ENCODE assay signal across 15 mouse cellular contexts in the genomic region with DNA sequence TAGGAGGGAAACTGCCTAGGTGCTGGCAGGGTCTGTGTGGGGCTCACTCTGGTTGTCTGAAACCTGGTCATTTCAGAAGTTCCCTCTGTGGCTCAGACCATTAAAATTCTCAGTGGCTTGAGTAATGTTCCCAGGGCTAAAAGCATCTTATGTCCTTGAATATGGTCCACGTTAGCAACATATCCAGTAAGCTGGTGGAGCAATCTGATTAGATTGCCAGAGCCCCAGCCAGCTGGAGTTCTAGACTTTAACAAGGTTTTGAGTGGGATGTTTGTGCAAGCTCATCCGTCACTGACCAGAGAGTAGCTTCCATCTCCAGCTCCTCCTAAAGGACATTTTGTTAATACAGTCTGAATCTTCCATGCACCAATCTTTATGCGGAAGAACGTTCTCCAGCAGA.
DNase-seq lines count a peak whose midpoint lies in the region; ATAC-seq lines count a peak whose summit lies in the region.
"Had no signal": no experiment of that assay in that cellular context is flagged by ENCODE, and none has a peak within 500 bp of the region (broad histone marks: within the 10 kb centered on the region; RNA-seq: fewer than 3 reads in every experiment).

No protein-coding gene starts in this region.

- H3K4me1 ChIP-seq in heart, embryonic 15.5 days (replicated peaks): peaks cover 87% of the 10 kb centered on the region
- peaks cover 63% of the 10 kb centered on the region for H3K4me1 ChIP-seq in heart, embryonic 11.5 days (ENCODE audit: control insufficient read depth, insufficient read depth, low read length)
- peaks cover 63% of the 10 kb centered on the region for H3K4me1 ChIP-seq in lung, embryonic 15.5 days
- H3K4me1 ChIP-seq in brown adipose tissue, adult 24 weeks (ENCODE audit: control insufficient read depth, insufficient read depth, insufficient read length, low read length): peaks cover 84% of the 10 kb centered on the region
- H3K4me1 ChIP-seq in intestine, embryonic 16.5 days (ENCODE audit: control insufficient read depth, insufficient read depth, low read length): peaks cover 18% of the 10 kb centered on the region; the same call in 1 of the 2 replicates

- no peak overlapping the region for H3K9ac ChIP-seq in heart, embryonic 15.5 days
- H3K9ac ChIP-seq in heart, embryonic 11.5 days (ENCODE audit: low read depth, low read length): no peak overlapping the region
- H3K9ac ChIP-seq in lung, embryonic 15.5 days: no peak overlapping the region
- H3K9ac ChIP-seq in intestine, embryonic 16.5 days (ENCODE audit: low read depth, low read length): no peak overlapping the region
- H3K9ac ChIP-seq: neural tube, embryonic 12.5 days had no signal

- H3K36me3 ChIP-seq in heart, embryonic 15.5 days: no peaks in the 10 kb centered on the region
- no peaks in the 10 kb centered on the region for H3K36me3 ChIP-seq in heart, embryonic 11.5 days (ENCODE audit: control insufficient read depth, insufficient read depth, low read length)
- no peaks in the 10 kb centered on the region for H3K36me3 ChIP-seq in lung, embryonic 15.5 days
- no peaks in the 10 kb centered on the region for H3K36me3 ChIP-seq in intestine, embryonic 16.5 days (ENCODE audit: control insufficient read depth, insufficient read depth, low read length)
- H3K36me3 ChIP-seq: forebrain, embryonic 10.5 days; neural tube, embryonic 12.5 days had no signal

- DNase-seq in lung, postnatal 25 days (ENCODE audit: low spot score): no peak
- DNase-seq in spleen, postnatal 4 days (ENCODE audit: low spot score in 2 of 2): no peak
- DNase-seq: cerebellum, adult 9-10 months; embryo, embryonic 11 days; kidney, adult 8-10 months; lung, postnatal 14 days; midbrain, embryonic 14.5 days; thymus, adult 18-20 months had no signal

- no peak for ATAC-seq in heart, embryonic 15.5 days (replicated peaks; ENCODE audit: insufficient number of reproducible peaks, insufficient read depth, low FRiP score, low read depth)
- ATAC-seq in heart, embryonic 11.5 days (replicated peaks; ENCODE audit: insufficient number of reproducible peaks, low FRiP score, low TSS enrichment): no peak
- no peak for ATAC-seq in lung, embryonic 15.5 days (ENCODE audit: borderline replicate concordance, extremely low read depth, low FRiP score, low TSS enrichment)
- no peak for ATAC-seq in intestine, embryonic 16.5 days

- 67% methylated on average over 4 of the region's 4 CpGs for WGBS in heart, embryonic 15.5 days
- 62% methylated on average over 4 of the region's 4 CpGs for WGBS in heart, embryonic 11.5 days (ENCODE audit: insufficient replicate concordance)
- WGBS in lung, embryonic 15.5 days: 69% methylated on average over 4 of the region's 4 CpGs
- WGBS in intestine, embryonic 16.5 days: 64% methylated on average over 4 of the region's 4 CpGs

- no peaks in the 10 kb centered on the region for H3K9me3 ChIP-seq in heart, embryonic 15.5 days (replicated peaks)
- H3K9me3 ChIP-seq in heart, embryonic 11.5 days (replicated peaks; ENCODE audit: control insufficient read depth, low read length): no peaks in the 10 kb centered on the region
- H3K9me3 ChIP-seq in lung, embryonic 15.5 days: no peaks in the 10 kb centered on the region
- H3K9me3 ChIP-seq in intestine, embryonic 16.5 days (ENCODE audit: control insufficient read depth, low read length): no peaks in the 10 kb centered on the region
- H3K9me3 ChIP-seq: forebrain, embryonic 10.5 days; neural tube, embryonic 12.5 days had no signal

- no peak overlapping the region for H3K4me3 ChIP-seq in heart, embryonic 15.5 days
- H3K4me3 ChIP-seq in heart, embryonic 11.5 days (ENCODE audit: low read depth, low read length): no peak overlapping the region
- no peak overlapping the region for H3K4me3 ChIP-seq in lung, embryonic 15.5 days
- no peak overlapping the region for H3K4me3 ChIP-seq in brown adipose tissue, adult 24 weeks (ENCODE audit: insufficient read depth, low read depth, low read length)
- H3K4me3 ChIP-seq in intestine, embryonic 16.5 days (ENCODE audit: low read length): no peak overlapping the region
- H3K4me3 ChIP-seq: forebrain, embryonic 10.5 days; neural tube, embryonic 12.5 days had no signal

- H3K27ac ChIP-seq in heart, embryonic 15.5 days: peak overlapping the region; percentile 61
- H3K27ac ChIP-seq in heart, embryonic 11.5 days (ENCODE audit: low read depth, low read length): no peak overlapping the region
- peak overlapping the region; percentile 45; the same call in 1 of the 2 replicates for H3K27ac ChIP-seq in lung, embryonic 15.5 days
- H3K27ac ChIP-seq in brown adipose tissue, adult 24 weeks (replicated peaks; ENCODE audit: low read depth, low read length): peak overlapping the region; percentile 89
- peak overlapping the region; percentile 17; the same call in 1 of the 2 replicates for H3K27ac ChIP-seq in intestine, embryonic 16.5 days (ENCODE audit: low read length)
- H3K27ac ChIP-seq: neural tube, embryonic 12.5 days had no signal

- H3K27me3 ChIP-seq in heart, embryonic 15.5 days: no peaks in the 10 kb centered on the region
- H3K27me3 ChIP-seq in heart, embryonic 11.5 days (ENCODE audit: control insufficient read depth, insufficient read depth, low read length): no peaks in the 10 kb centered on the region
- no peaks in the 10 kb centered on the region for H3K27me3 ChIP-seq in lung, embryonic 15.5 days
- H3K27me3 ChIP-seq in intestine, embryonic 16.5 days (replicated peaks; ENCODE audit: control insufficient read depth, insufficient read depth, low read length): no peaks in the 10 kb centered on the region
- H3K27me3 ChIP-seq: neural tube, embryonic 12.5 days had no signal

- H3K4me2 ChIP-seq in heart, embryonic 15.5 days: no peak overlapping the region
- no peak overlapping the region for H3K4me2 ChIP-seq in heart, embryonic 11.5 days
- H3K4me2 ChIP-seq in lung, embryonic 15.5 days: no peak overlapping the region
- no peak overlapping the region for H3K4me2 ChIP-seq in intestine, embryonic 16.5 days (ENCODE audit: low read depth, low read length)
- H3K4me2 ChIP-seq: neural tube, embryonic 12.5 days had no signal
